Mouse (Mus musculus) CH12.LX (cell line): ENCODE measurements at regions not wholly inside any gene's neighbourhood (a gene's known extent, or its start where the extent isn't known, plus 50 kb on each side); places are given as distances from the start of the nearest gene placed in this dataset.

Source experiments
- JUN ChIP-seq: IDR thresholded peaks from 2 replicates; pipeline ENCODE4 v1.6.1; 2011; ENCODE audit warnings: low read depth, mild to moderate bottlenecking, low read length, improper control_type of control experiment, moderate library complexity; ENCODE audit not compliant: insufficient read depth
- RAD21 ChIP-seq: IDR thresholded peaks from 2 replicates; pipeline ENCODE4 v1.6.1; 2011; ENCODE audit warnings: low read depth, mild to moderate bottlenecking, low read length, improper control_type of control experiment, moderate library complexity

GRCm38 (mm10) chr15:60387962-60388361 lies 371.5 kb upstream of the 4933412E24Rik start:
- TF ChIP-seq RAD21 (no peak), JUN (no peak)
